Comparison of ENCODE assay signal across 8 mouse cellular contexts in genomic region chr15:96936705-96937346, GRCm38 (mm10).
A peak's percentile ranks its signal among the peaks of the same experiment; 100 is the strongest.
DNase-seq lines count a peak whose midpoint lies in the region; ATAC-seq and TF ChIP-seq lines count a peak whose summit lies in the region.

No protein-coding gene starts in this region.

- no peak overlapping the region for H3K4me3 ChIP-seq in E14TG2a.4 (replicated peaks; ENCODE audit: low read length)
- H3K4me3 ChIP-seq in forebrain, embryonic 12.5 days (replicated peaks) = 0 out of 2 replicates have a peak overlapping the region, but pooled peaks have one; percentile 13
- peak overlapping the region; percentile 29 for H3K4me3 ChIP-seq in heart, postnatal 0 days (ENCODE audit: low read depth, low read length)
- H3K4me3 ChIP-seq in liver, embryonic 14.5 days (ENCODE audit: insufficient read depth in 1 of 2, low read depth in 2 of 2, low read length in 2 of 2) = no peak overlapping the region
- no peak overlapping the region for H3K4me3 ChIP-seq in neural tube, embryonic 12.5 days
- no peak overlapping the region; the same call in 1 of the 2 replicates for H3K4me3 ChIP-seq in stomach, postnatal 0 days (ENCODE audit: low read depth, low read length)

- peaks cover 6% of the 10 kb centered on the region for H3K9me3 ChIP-seq in E14TG2a.4 (ENCODE audit: low read length)
- no peaks in the 10 kb centered on the region for H3K9me3 ChIP-seq in forebrain, embryonic 12.5 days
- no peaks in the 10 kb centered on the region for H3K9me3 ChIP-seq in heart, postnatal 0 days (replicated peaks; ENCODE audit: control insufficient read depth, low read length)
- H3K9me3 ChIP-seq in liver, embryonic 14.5 days (ENCODE audit: control insufficient read depth, low read length) = no peaks in the 10 kb centered on the region
- H3K9me3 ChIP-seq in neural tube, embryonic 12.5 days = no peaks in the 10 kb centered on the region
- no peaks in the 10 kb centered on the region for H3K9me3 ChIP-seq in stomach, postnatal 0 days (ENCODE audit: control insufficient read depth, low read length)

- no peak overlapping the region for H3K27ac ChIP-seq in forebrain, embryonic 12.5 days
- H3K27ac ChIP-seq in heart, postnatal 0 days (ENCODE audit: low read depth) = no peak overlapping the region
- no peak overlapping the region for H3K27ac ChIP-seq in liver, embryonic 14.5 days
- H3K27ac ChIP-seq in neural tube, embryonic 12.5 days = no peak overlapping the region
- no peak overlapping the region; the same call in 1 of the 2 replicates for H3K27ac ChIP-seq in stomach, postnatal 0 days (replicated peaks)

- H3K36me3 ChIP-seq in E14TG2a.4 (ENCODE audit: insufficient read depth, low read length) = no peaks in the 10 kb centered on the region
- H3K36me3 ChIP-seq in forebrain, embryonic 12.5 days (replicated peaks) = no peaks in the 10 kb centered on the region
- no peaks in the 10 kb centered on the region for H3K36me3 ChIP-seq in heart, postnatal 0 days (replicated peaks; ENCODE audit: control insufficient read depth, insufficient read depth, low read length)
- no peaks in the 10 kb centered on the region for H3K36me3 ChIP-seq in liver, embryonic 14.5 days (replicated peaks; ENCODE audit: control insufficient read depth, insufficient read depth, low read depth)
- no peaks in the 10 kb centered on the region for H3K36me3 ChIP-seq in neural tube, embryonic 12.5 days
- H3K36me3 ChIP-seq in stomach, postnatal 0 days (ENCODE audit: control insufficient read depth, insufficient read depth, low read length) = no peaks in the 10 kb centered on the region

- 0 out of 2 replicates have a peak, but pooled peaks cover 3% of the 10 kb centered on the region for H3K4me1 ChIP-seq in E14TG2a.4 (replicated peaks; ENCODE audit: low read depth, low read length)
- 0 out of 2 replicates have a peak, but pooled peaks cover 6% of the 10 kb centered on the region for H3K4me1 ChIP-seq in forebrain, embryonic 12.5 days
- peaks cover 10% of the 10 kb centered on the region for H3K4me1 ChIP-seq in heart, postnatal 0 days (ENCODE audit: control insufficient read depth, insufficient read depth)
- H3K4me1 ChIP-seq in liver, embryonic 14.5 days (replicated peaks; ENCODE audit: control insufficient read depth in 2 of 2, insufficient read depth in 2 of 2, low read length in 1 of 2) = no peaks in the 10 kb centered on the region
- no peaks in the 10 kb centered on the region for H3K4me1 ChIP-seq in neural tube, embryonic 12.5 days
- no peaks in the 10 kb centered on the region for H3K4me1 ChIP-seq in stomach, postnatal 0 days (replicated peaks; ENCODE audit: control insufficient read depth, insufficient read depth)

- H3K4me2 ChIP-seq in forebrain, embryonic 12.5 days = peak overlapping the region; percentile 51
- peak overlapping the region; percentile 52 for H3K4me2 ChIP-seq in heart, postnatal 0 days (ENCODE audit: low read depth, low read length)
- H3K4me2 ChIP-seq in liver, embryonic 14.5 days (ENCODE audit: low read depth) = no peak overlapping the region; the same call in 1 of the 2 replicates
- H3K4me2 ChIP-seq in neural tube, embryonic 12.5 days (replicated peaks) = peak overlapping the region; percentile 43
- peak overlapping the region; percentile 47 for H3K4me2 ChIP-seq in stomach, postnatal 0 days (replicated peaks; ENCODE audit: low read depth)

- peak; percentile 81 for ATAC-seq in forebrain, embryonic 12.5 days (ENCODE audit: low FRiP score)
- ATAC-seq in heart, postnatal 0 days (ENCODE audit: insufficient read depth, low read depth) = peak; percentile 91
- peak; percentile 80 for ATAC-seq in liver, embryonic 14.5 days (ENCODE audit: insufficient read depth)
- peak; percentile 70; the same call in 1 of the 2 replicates for ATAC-seq in neural tube, embryonic 12.5 days (ENCODE audit: low FRiP score, low read depth)
- ATAC-seq in stomach, postnatal 0 days (ENCODE audit: low FRiP score, low TSS enrichment) = peak; percentile 96

- 9% methylated on average over 18 of the region's 18 CpGs for WGBS in forebrain, embryonic 12.5 days
- WGBS in heart, postnatal 0 days = 4% methylated on average over 18 of the region's 18 CpGs
- 7% methylated on average over 18 of the region's 18 CpGs for WGBS in liver, embryonic 14.5 days (ENCODE audit: insufficient replicate concordance)
- WGBS in neural tube, embryonic 12.5 days = 6% methylated on average over 18 of the region's 18 CpGs
- 2% methylated on average over 17 of the region's 18 CpGs for WGBS in stomach, postnatal 0 days

- peak; percentile 85 for DNase-seq in c-Kit-positive CD71-positive TER-119-negative erythroid progenitor cells, embryonic 14.5 days (ENCODE audit: low read depth)
- peak; percentile 97 for DNase-seq in heart, postnatal 0 days (ENCODE audit: low spot score)
- DNase-seq in kidney, postnatal 36 days = peak; percentile 90
- peak; percentile 67 to 78 (median 70) for DNase-seq in liver, embryonic 14.5 days (ENCODE audit: low read depth in 3 of 3, low spot score in 3 of 3)
- peak; percentile 88 for DNase-seq in stomach, postnatal 0 days (ENCODE audit: low spot score)

- no peak for TF ChIP-seq EP300 in heart, postnatal 0 days (IDR thresholded peaks at IDR 0.05; ENCODE audit: low read depth)
- no peak for TF ChIP-seq EP300 in liver, embryonic 14.5 days (IDR thresholded peaks at IDR 0.05; ENCODE audit: low read depth)
- no peak for TF ChIP-seq EP300 in stomach, postnatal 0 days (optimal IDR thresholded peaks at IDR 0.05)

- peak; percentile 91 for TF ChIP-seq CTCF in E14TG2a.4 (conservative IDR thresholded peaks at IDR 0.05; ENCODE audit: low read length)
- TF ChIP-seq CTCF in heart, postnatal 0 days (IDR thresholded peaks at IDR 0.05; ENCODE audit: low read depth) = peak; percentile 100
- TF ChIP-seq CTCF in liver, embryonic 14.5 days (IDR thresholded peaks at IDR 0.05; ENCODE audit: low read depth) = peak; percentile 100
- peak; percentile 100 for TF ChIP-seq CTCF in stomach, postnatal 0 days (IDR thresholded peaks at IDR 0.05; ENCODE audit: low read depth)

- peaks cover 8% of the 10 kb centered on the region for H3K27me3 ChIP-seq in E14TG2a.4 (ENCODE audit: insufficient read depth, low read length)
- no peaks in the 10 kb centered on the region for H3K27me3 ChIP-seq in forebrain, embryonic 12.5 days
- no peaks in the 10 kb centered on the region for H3K27me3 ChIP-seq in heart, postnatal 0 days (ENCODE audit: control insufficient read depth, insufficient read depth, low read length)
- no peaks in the 10 kb centered on the region for H3K27me3 ChIP-seq in liver, embryonic 14.5 days (ENCODE audit: control insufficient read depth, insufficient read depth, low read length)
- H3K27me3 ChIP-seq in neural tube, embryonic 12.5 days (replicated peaks) = no peaks in the 10 kb centered on the region
- no peaks in the 10 kb centered on the region for H3K27me3 ChIP-seq in stomach, postnatal 0 days (ENCODE audit: control insufficient read depth, insufficient read depth, low read length)

- no peak overlapping the region; the same call in 1 of the 2 replicates for H3K9ac ChIP-seq in forebrain, embryonic 12.5 days
- no peak overlapping the region; the same call in 1 of the 2 replicates for H3K9ac ChIP-seq in heart, postnatal 0 days (replicated peaks; ENCODE audit: low read depth, low read length)
- H3K9ac ChIP-seq in liver, embryonic 14.5 days (replicated peaks) = no peak overlapping the region
- no peak overlapping the region for H3K9ac ChIP-seq in neural tube, embryonic 12.5 days
- peak overlapping the region; percentile 49; the same call in 1 of the 2 replicates for H3K9ac ChIP-seq in stomach, postnatal 0 days (ENCODE audit: low read length)

Comparison
In these comparisons a context has a peak if more than half of its experiments do, and no peak if none do; other contexts are left out.
1. H3K4me3 ChIP-seq: peak in forebrain, embryonic 12.5 days (single experiment) and heart, postnatal 0 days (single experiment); none in E14TG2a.4 (single experiment), liver, embryonic 14.5 days (0 of 2), neural tube, embryonic 12.5 days (single experiment) and stomach, postnatal 0 days (single experiment).
2. Peak in every context shown above with its lines, with median percentiles within 50 percentile points of each other: CTCF ChIP-seq, DNase-seq and ATAC-seq.